Mouse (Mus musculus) heart, adult 2 months (tissue): ENCODE measurements around the gene 1700016H13Rik. TPM values are rescaled to one million over a fixed set of nuclear protein-coding genes. Genes with fewer than 3 reads are reported as not detected.

Experiments
- DNase-seq, 2 experiments: peaks; one replicate each; pipeline ENCODE4 v3.0.0; 2021
- H3K27ac ChIP-seq: fragments of 200-600 bp; 2 replicates; pipeline ENCODE4 v1.8.1; 2022
- H3K27me3 ChIP-seq: fragments of 200-500 bp; 2 replicates; pipeline ENCODE4 v1.6.1; 2012; ENCODE audit warnings: mild to moderate bottlenecking, low read length, inconsistent platforms, mixed read lengths; ENCODE audit not compliant: control insufficient read depth, insufficient read depth
- H3K36me3 ChIP-seq: fragments of 200-500 bp; 2 replicates; pipeline ENCODE4 v1.6.1; 2012; ENCODE audit warnings: low read length, inconsistent platforms; ENCODE audit not compliant: control insufficient read depth, insufficient read depth
- H3K4me1 ChIP-seq: fragments of 200-500 bp; 2 replicates; pipeline ENCODE4 v1.6.1; 2011; ENCODE audit warnings: low read length; ENCODE audit not compliant: control insufficient read depth, insufficient read depth
- H3K4me3 ChIP-seq: fragments of 200-600 bp; 2 replicates; pipeline ENCODE4 v1.8.1; 2022
- H3K79me2 ChIP-seq: fragments of 200-500 bp; replicated peaks from 2 replicates; pipeline ENCODE4 v1.6.1; 2012; ENCODE audit warnings: mild to moderate bottlenecking, inconsistent platforms, low read length, moderate library complexity, mixed read lengths; ENCODE audit not compliant: control insufficient read depth, insufficient read depth
- H3K9ac ChIP-seq: fragments of 200-500 bp; 2 replicates; pipeline ENCODE4 v1.6.1; 2012; ENCODE audit warnings: low read depth, mild to moderate bottlenecking, control low read depth, inconsistent platforms, low read length, mixed read lengths
- CTCF ChIP-seq: fragments of 200-600 bp; IDR thresholded peaks from 2 replicates; pipeline ENCODE4 v1.8.1; 2022; ENCODE audit warnings: antibody characterized with exemption, mild to moderate bottlenecking, moderate library complexity
- EP300 ChIP-seq: fragments of 200-500 bp; IDR thresholded peaks from 2 replicates; pipeline ENCODE4 v1.6.1; 2011; ENCODE audit warnings: low read depth, low read length, control low read depth; ENCODE audit not compliant: insufficient read depth
- POLR2A ChIP-seq: fragments of 200-500 bp; IDR thresholded peaks from 2 replicates; pipeline ENCODE4 v1.6.1; 2011; ENCODE audit warnings: mild to moderate bottlenecking, low read depth, low read length, control low read depth; ENCODE audit not compliant: insufficient read depth
- WGBS: fragments of 180-500 bp; shearing (Covaris S2); methylation state at CpG from one replicate; pipeline ENCODE4 v1.1.7; 2018; 5-methylcytosine and 5-hydroxymethylcytosine counted together
- intact Hi-C: fragments of 180-260 bp; cut with DNase I; formaldehyde crosslinking; loops from one replicate; pipeline ENCODE4 v1.15.1; 2025
- polyA plus RNA-seq: library from polyadenylated mRNA; depleted of rRNA; stranded (reverse); fragments of >200 nt; gene quantifications from 2 replicates; pipeline ENCODE4 v1.2.3, GENCODE M21; 2012
- total RNA-seq, 2 experiments: library from RNA; stranded (reverse); gene quantifications; 2 replicates each; pipeline ENCODE4 v1.2.3; 2021

Gene 1700016H13Rik
- total and polyA plus RNA-seq, 3 experiments: 0.29 TPM; not detected in 2

- Histone ChIP-seq H3K27ac (no peak overlapping the region), H3K9ac (no peak overlapping the region), H3K36me3 (no peaks in the 10 kb centered on the region), H3K4me1 (peaks cover 1% of the 10 kb centered on the region), H3K4me3 (no peak overlapping the region), H3K79me2 (no peaks in the 10 kb centered on the region), H3K27me3 (no peaks in the 10 kb centered on the region)
- 89% methylated on average over 3 of the region's 3 CpGs for WGBS
- intact Hi-C loops: no loop called here
- no peak for TF ChIP-seq CTCF
- no peak for TF ChIP-seq EP300
- no peak for TF ChIP-seq POLR2A
- DNase-seq: no peak
Measured at GRCm38 (mm10) chr5:103647320-103647719, 8.5 kb downstream of the 1700016H13Rik start.

- no peak overlapping the region for H3K9ac ChIP-seq
- peaks cover 1% of the 10 kb centered on the region for H3K4me1 ChIP-seq
- intact Hi-C loops: no loop called here
- H3K27ac ChIP-seq: no peak overlapping the region
- 90% methylated on average over 1 of the region's 1 CpGs for WGBS
- no peaks in the 10 kb centered on the region; the same call in 1 of the 2 replicates for H3K27me3 ChIP-seq
- H3K36me3 ChIP-seq: no peaks in the 10 kb centered on the region
- H3K79me2 ChIP-seq: no peaks in the 10 kb centered on the region
- TF ChIP-seq POLR2A (no peak), CTCF (no peak), EP300 (no peak)
- no peak overlapping the region for H3K4me3 ChIP-seq
- no peak for DNase-seq
Measured at GRCm38 (mm10) chr5:103644167-103644566, 11.6 kb downstream of the 1700016H13Rik start.

DNA sequence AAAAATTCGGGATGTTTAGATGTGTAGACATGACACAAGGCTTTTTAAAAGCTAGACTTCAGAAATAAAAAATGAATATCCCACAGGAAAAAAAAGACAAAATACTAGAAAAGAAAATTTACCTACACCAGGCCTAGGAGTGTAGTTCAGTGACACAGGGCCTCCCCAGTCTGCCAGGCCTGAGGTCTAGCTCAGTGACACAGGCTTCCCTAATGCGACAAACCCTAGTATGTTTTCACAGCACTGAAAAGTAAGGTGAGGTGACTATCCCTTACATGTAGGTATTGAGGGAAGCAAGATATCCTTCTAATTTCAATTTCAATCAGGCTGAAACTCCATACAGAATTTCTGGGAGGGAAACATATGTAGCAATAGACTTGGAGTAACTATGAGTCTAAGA, 18.6 kb downstream of the 1700016H13Rik start:
- no peak for DNase-seq
- H3K9ac ChIP-seq: no peak overlapping the region
- no peaks in the 10 kb centered on the region; the same call in 1 of the 2 replicates for H3K27me3 ChIP-seq
- H3K27ac ChIP-seq: no peak overlapping the region
- H3K79me2 ChIP-seq: no peaks in the 10 kb centered on the region
- intact Hi-C loops: no loop called here
- no peak for TF ChIP-seq EP300
- TF ChIP-seq CTCF: no peak
- no peak for TF ChIP-seq POLR2A
- no peaks in the 10 kb centered on the region for H3K36me3 ChIP-seq
- no peak overlapping the region for H3K4me3 ChIP-seq
- 92% methylated on average over 2 of the region's 2 CpGs for WGBS
- no peaks in the 10 kb centered on the region for H3K4me1 ChIP-seq

DNA sequence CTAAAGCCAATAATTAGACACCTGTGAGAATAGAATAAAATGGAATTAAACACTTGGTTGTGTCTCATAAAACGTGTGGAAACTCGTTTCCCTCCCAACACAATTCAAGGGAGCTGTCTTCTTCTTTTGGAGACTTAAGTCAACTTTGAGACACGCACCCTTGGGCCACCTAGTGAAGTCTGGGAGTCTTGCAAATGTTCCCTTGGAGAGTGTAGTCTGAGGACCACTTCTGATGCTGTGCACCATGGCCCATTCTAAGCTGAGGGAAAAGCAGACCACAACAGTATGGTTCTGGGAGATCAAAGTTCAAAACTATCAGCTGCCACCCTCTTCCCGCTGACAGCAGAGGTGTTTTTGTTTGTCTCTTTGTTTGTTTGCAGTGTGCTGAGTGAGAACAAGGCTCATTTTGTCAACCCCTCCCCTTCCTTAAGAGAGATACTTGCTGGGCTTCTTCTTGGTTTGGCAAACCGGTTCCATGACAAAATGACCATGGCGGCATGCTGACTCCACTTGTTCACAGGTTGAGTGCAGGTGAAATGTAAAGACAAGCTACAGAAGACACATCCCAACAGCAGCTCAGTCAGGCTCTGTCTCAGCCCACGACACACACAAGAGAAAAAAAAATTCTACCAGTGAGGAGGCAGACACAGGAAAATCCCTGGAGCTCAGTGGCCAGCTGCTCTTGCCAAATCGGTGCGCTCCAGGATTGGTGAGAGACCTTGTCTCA, 25.8 kb downstream of the 1700016H13Rik start:
- DNase-seq: peak in 1 of 2 experiments; percentile 46
- peaks cover 8% of the 10 kb centered on the region for H3K36me3 ChIP-seq
- peak overlapping the region; percentile 86 for H3K27ac ChIP-seq
- H3K9ac ChIP-seq: peak overlapping the region; percentile 22
- H3K4me1 ChIP-seq: peaks cover 16% of the 10 kb centered on the region
- H3K79me2 ChIP-seq: no peaks in the 10 kb centered on the region
- intact Hi-C loops: no loop called here
- no peaks in the 10 kb centered on the region for H3K27me3 ChIP-seq
- peak overlapping the region; percentile 61 for H3K4me3 ChIP-seq
- WGBS: 48% methylated on average over 9 of the region's 9 CpGs
- no peak for TF ChIP-seq POLR2A
- no peak for TF ChIP-seq CTCF
- no peak for TF ChIP-seq EP300

- H3K27me3 ChIP-seq: no peaks in the 10 kb centered on the region
- peaks cover 22% of the 10 kb centered on the region for H3K4me1 ChIP-seq
- peaks cover 8% of the 10 kb centered on the region for H3K36me3 ChIP-seq
- H3K27ac ChIP-seq: peak within 1 kb of the TSS; percentile 86
- intact Hi-C loops: no loop called here
- no peaks in the 10 kb centered on the region for H3K79me2 ChIP-seq
- TF ChIP-seq EP300 (peak; percentile 100), CTCF (no peak), POLR2A (peak; percentile 68)
- H3K4me3 ChIP-seq: peak within 1 kb of the TSS; percentile 61
- peak; percentile 87 to 93 for DNase-seq
- 8% methylated on average over 17 of the region's 17 CpGs for WGBS
- peak within 1 kb of the TSS; percentile 41 for H3K9ac ChIP-seq
Measured at GRCm38 (mm10) chr5:103629111-103629764, 26.6 kb downstream of the 1700016H13Rik start, which contains the start of gene Slc10a6. TSS of gene Slc10a6 (minus strand) at chr5:103629403.

GRCm38 (mm10) chr5:103628499-103628898, 27.3 kb downstream of the 1700016H13Rik start:
- Histone ChIP-seq H3K4me3 (peak overlapping the region; percentile 61), H3K27ac (peak overlapping the region; percentile 86), H3K9ac (peak overlapping the region; percentile 41), H3K79me2 (no peaks in the 10 kb centered on the region), H3K27me3 (no peaks in the 10 kb centered on the region), H3K36me3 (peaks cover 8% of the 10 kb centered on the region), H3K4me1 (peaks cover 24% of the 10 kb centered on the region)
- no peak for DNase-seq
- 66% methylated on average over 6 of the region's 6 CpGs for WGBS
- intact Hi-C loops: no loop called here
- no peak for TF ChIP-seq EP300
- TF ChIP-seq POLR2A: no peak
- TF ChIP-seq CTCF: no peak
